Mouse (Mus musculus) midbrain, embryonic 16.5 days (tissue): ENCODE results near the gene Fam71a. TPM values are rescaled to one million over a fixed set of nuclear protein-coding genes. Genes with fewer than 3 reads are reported as not detected.

ENCODE experiments used
- ATAC-seq: fragments of 200-750 bp; cut with Nextera tagmentation; 2 replicates; pipeline ENCODE4 v1.8.0; 2017; ENCODE audit warnings: moderate TSS enrichment
- H3K27ac ChIP-seq: fragments of 300-500 bp; sonication (generic); 2 replicates; pipeline ENCODE4 v1.5.1; 2014; ENCODE audit warnings: mild to moderate bottlenecking, low read length, mixed read lengths
- H3K27me3 ChIP-seq: fragments of 300-500 bp; sonication (generic); 2 replicates; pipeline ENCODE4 v1.6.1; 2014; ENCODE audit warnings: low read depth, low read length, mixed read lengths; ENCODE audit not compliant: control insufficient read depth, insufficient read depth
- H3K36me3 ChIP-seq: fragments of 300-500 bp; sonication (generic); 2 replicates; pipeline ENCODE4 v1.6.1; 2014; ENCODE audit warnings: mild to moderate bottlenecking, low read length, moderate library complexity, mixed read lengths; ENCODE audit not compliant: control insufficient read depth, insufficient read depth
- H3K4me1 ChIP-seq: fragments of 300-500 bp; sonication (generic); 2 replicates; pipeline ENCODE4 v1.6.1; 2014; ENCODE audit warnings: mild to moderate bottlenecking, low read length, mixed read lengths; ENCODE audit not compliant: control insufficient read depth, insufficient read depth
- H3K4me2 ChIP-seq: fragments of 300-500 bp; sonication (generic); 2 replicates; pipeline ENCODE4 v1.6.1; 2014; ENCODE audit warnings: mild to moderate bottlenecking, low read length, mixed read lengths
- H3K4me3 ChIP-seq: fragments of 300-500 bp; sonication (generic); 2 replicates; pipeline ENCODE4 v1.5.1; 2014; ENCODE audit warnings: low read depth, mild to moderate bottlenecking, low read length, moderate library complexity, mixed read lengths
- H3K9ac ChIP-seq: fragments of 300-500 bp; sonication (generic); 2 replicates; pipeline ENCODE4 v1.6.1; 2014; ENCODE audit warnings: low read depth, low read length, mixed read lengths
- H3K9me3 ChIP-seq: fragments of 300-500 bp; sonication (generic); replicated peaks from 2 replicates; pipeline ENCODE4 v1.6.1; 2014; ENCODE audit warnings: mild to moderate bottlenecking, low read length, mixed read lengths; ENCODE audit not compliant: control insufficient read depth, poor library complexity, severe bottlenecking
- WGBS: fragments of 180-500 bp; shearing (Covaris S2); extraction: QIAGEN DNeasy Blood & Tissue Kit; methylation state at CpG from one replicate; pipeline ENCODE4 v1.1.7; 2014; 5-methylcytosine and 5-hydroxymethylcytosine counted together
- polyA plus RNA-seq: library from polyadenylated mRNA; unstranded; fragments of >200 nt; fragmentation: Nextera tagmentation; extraction: Ambion mirVana; gene quantifications from 2 replicates; pipeline ENCODE4 v1.2.1, GENCODE M21; 2015

The Fam71a gene
- polyA plus RNA-seq, 1 experiment from 2014 or later: not detected

DNA sequence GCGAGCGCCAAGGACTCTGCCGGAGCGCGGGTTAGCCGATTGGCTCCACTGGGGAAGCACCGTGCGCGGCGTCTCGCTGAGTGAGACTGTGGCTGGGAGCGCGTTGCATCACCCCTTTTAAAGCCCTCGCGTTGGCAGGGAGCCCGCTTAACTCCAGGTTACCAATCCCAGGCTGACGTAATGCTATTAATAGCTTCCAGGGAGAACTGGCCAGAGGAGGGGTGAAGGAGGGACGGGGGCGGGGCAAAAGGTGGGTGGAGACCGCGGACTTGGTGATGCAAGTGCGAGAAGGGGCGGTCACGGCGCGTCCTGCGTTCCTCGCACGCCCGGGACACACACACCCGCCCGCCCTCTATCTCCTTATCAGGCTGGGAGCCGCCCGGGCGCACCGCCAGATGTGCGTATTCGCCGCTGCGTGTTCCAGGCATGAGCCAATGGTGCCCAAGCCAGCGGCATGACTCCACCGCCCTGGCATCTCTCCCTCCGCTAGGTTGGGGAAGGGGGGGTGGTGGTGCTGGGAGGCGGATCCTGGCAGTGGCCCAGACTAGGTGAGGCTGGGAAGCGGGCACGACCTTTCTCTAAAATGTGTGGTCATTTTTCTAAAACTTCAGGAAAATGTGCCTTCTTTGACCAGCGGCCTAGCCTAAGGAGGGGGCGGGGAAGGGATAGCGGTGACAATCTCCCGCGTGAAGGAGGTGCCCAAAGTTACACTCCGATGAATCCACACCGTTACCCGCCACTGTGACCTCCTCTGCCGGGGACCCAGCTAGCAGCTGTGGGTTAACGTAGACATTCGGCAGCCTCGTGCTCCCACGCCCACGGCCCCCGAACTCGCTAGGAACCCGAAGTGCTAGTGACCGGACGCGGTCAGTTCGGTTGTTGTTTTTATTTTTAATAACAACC is 18.8 kb upstream of the Fam71a start:
- Histone ChIP-seq H3K27ac (no peak overlapping the region), H3K4me3 (peak overlapping the region; percentile 59), H3K36me3 (no peaks in the 10 kb centered on the region), H3K4me1 (peaks cover 35% of the 10 kb centered on the region), H3K9ac (peak overlapping the region; percentile 63), H3K4me2 (peak overlapping the region; percentile 98), H3K9me3 (no peaks in the 10 kb centered on the region), H3K27me3 (peaks cover 49% of the 10 kb centered on the region)
- peak; percentile 89 for ATAC-seq
- under 1% methylated on average over 67 of the region's 67 CpGs for WGBS

DNA sequence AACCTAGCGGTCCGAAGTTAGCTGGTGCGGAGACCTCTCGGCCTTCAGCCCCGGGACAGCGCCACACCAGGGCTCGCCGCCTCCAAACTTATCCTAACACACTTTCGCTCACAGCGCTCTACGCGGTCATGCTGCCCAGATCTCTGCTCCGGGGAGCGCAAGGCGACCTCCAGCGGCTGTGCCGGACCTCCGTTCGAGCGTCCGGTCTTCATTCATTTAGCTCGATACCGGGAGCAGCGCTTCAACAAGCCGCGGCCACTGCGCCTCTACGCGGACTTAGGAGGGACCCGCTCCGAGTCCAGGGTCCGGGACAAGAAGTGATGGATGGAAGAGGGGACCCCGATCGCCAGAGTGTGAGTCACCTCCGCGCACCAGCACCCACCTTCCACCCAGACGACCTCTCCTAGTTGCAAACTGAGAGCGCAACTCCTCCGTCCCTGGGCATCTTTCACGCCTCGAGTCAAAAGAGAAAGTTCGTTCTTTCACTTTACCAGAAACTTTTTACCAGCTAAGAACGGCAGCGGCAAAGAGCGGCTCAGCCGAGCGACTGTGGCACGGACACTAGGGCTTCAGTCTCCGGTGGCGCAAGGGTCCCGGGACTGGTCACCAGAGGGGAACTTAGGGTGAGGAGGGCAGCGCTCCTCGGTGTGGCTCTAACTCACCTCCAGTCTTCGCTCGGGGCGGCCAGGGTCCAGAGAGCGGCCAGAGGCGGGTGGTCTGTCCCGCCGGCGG is 18.0 kb upstream of the Fam71a start:
- Histone ChIP-seq H3K36me3 (no peaks in the 10 kb centered on the region), H3K9ac (peak overlapping the region; percentile 63), H3K4me2 (peak overlapping the region; percentile 98), H3K27me3 (peaks cover 49% of the 10 kb centered on the region), H3K27ac (no peak overlapping the region), H3K4me1 (peaks cover 35% of the 10 kb centered on the region), H3K4me3 (peak overlapping the region; percentile 59), H3K9me3 (no peaks in the 10 kb centered on the region)
- WGBS: under 1% methylated on average over 58 of the region's 61 CpGs
- ATAC-seq: peak; percentile 30; the same call in 1 of the 2 replicates

- H3K4me3 ChIP-seq: no peak overlapping the region
- no peaks in the 10 kb centered on the region for H3K36me3 ChIP-seq
- H3K9me3 ChIP-seq: no peaks in the 10 kb centered on the region
- H3K4me2 ChIP-seq: peak overlapping the region; percentile 98; the same call in 1 of the 2 replicates
- no peak overlapping the region for H3K9ac ChIP-seq
- 50% methylated on average over 12 of the region's 12 CpGs for WGBS
- no peak overlapping the region for H3K27ac ChIP-seq
- no peak for ATAC-seq
- H3K27me3 ChIP-seq: peaks cover 40% of the 10 kb centered on the region
- H3K4me1 ChIP-seq: peaks cover 35% of the 10 kb centered on the region
Observed at GRCm38 (mm10) chr1:191181469-191182259, 17.0 kb upstream of the Fam71a start.

- Histone ChIP-seq H3K4me3 (no peak overlapping the region), H3K27me3 (peaks cover 36% of the 10 kb centered on the region), H3K9ac (no peak overlapping the region), H3K4me1 (peaks cover 26% of the 10 kb centered on the region), H3K9me3 (no peaks in the 10 kb centered on the region), H3K27ac (no peak overlapping the region), H3K4me2 (no peak overlapping the region), H3K36me3 (no peaks in the 10 kb centered on the region)
- no peak for ATAC-seq
- 83% methylated on average over 4 of the region's 4 CpGs for WGBS
Observed at GRCm38 (mm10) chr1:191180397-191180796, 15.8 kb upstream of the Fam71a start.

DNA sequence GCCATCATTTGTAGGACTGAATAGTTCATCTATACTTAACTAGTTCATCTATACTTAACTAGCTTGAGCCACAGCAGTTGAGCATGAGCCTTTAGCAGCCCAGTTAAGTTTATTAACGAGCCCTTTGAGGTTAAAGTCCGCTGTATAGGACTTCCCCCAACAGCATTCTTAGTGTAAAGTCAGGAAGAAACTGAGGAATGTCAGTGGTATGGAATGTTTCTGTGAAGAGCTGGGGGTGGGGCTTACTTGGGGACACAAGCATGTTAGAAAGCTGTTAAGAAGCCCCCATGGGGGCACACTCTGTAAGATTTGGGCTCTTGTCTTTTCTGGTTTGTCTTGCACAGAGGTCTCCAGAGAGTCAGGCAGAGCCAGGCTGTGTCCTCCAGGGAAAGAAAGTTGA is 15.2 kb upstream of the Fam71a start:
- no peak overlapping the region for H3K27ac ChIP-seq
- no peak overlapping the region for H3K4me3 ChIP-seq
- no peak for ATAC-seq
- H3K9me3 ChIP-seq: no peaks in the 10 kb centered on the region
- H3K4me1 ChIP-seq: peaks cover 21% of the 10 kb centered on the region
- H3K9ac ChIP-seq: no peak overlapping the region
- 44% methylated on average over 2 of the region's 2 CpGs for WGBS
- H3K36me3 ChIP-seq: no peaks in the 10 kb centered on the region
- no peak overlapping the region for H3K4me2 ChIP-seq
- H3K27me3 ChIP-seq: peaks cover 36% of the 10 kb centered on the region

GRCm38 (mm10) chr1:191178511-191179188 is 14.0 kb upstream of the Fam71a start:
- WGBS: 40% methylated on average over 15 of the region's 15 CpGs
- H3K4me1 ChIP-seq: peaks cover 9% of the 10 kb centered on the region

DNA sequence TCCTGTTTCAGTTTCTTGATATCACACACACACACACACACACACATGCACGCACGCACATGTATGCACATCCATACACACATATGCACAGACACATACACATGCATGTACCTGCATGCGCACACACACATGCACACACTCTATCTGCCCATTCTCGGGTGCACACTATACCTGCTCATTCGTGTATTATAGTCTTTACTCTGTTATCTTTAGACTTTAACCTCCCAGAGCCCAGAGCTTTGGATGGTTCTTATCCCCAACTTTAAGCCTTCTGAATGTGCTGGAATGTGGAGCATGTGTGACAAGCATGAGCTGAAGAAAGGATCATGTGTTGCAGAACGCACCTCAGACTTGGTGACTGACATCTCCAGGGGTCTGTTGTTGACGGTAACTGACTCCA is 12.3 kb upstream of the Fam71a start:
- H3K36me3 ChIP-seq: no peaks in the 10 kb centered on the region
- no peak for ATAC-seq
- WGBS: 80% methylated on average over 7 of the region's 7 CpGs
- no peak overlapping the region for H3K9ac ChIP-seq
- no peak overlapping the region for H3K4me3 ChIP-seq
- H3K27me3 ChIP-seq: peaks cover 16% of the 10 kb centered on the region
- no peak overlapping the region for H3K27ac ChIP-seq
- no peak overlapping the region for H3K4me2 ChIP-seq
- H3K4me1 ChIP-seq: no peaks in the 10 kb centered on the region
- H3K9me3 ChIP-seq: no peaks in the 10 kb centered on the region

More at GRCm38 (mm10) chr1:191178511-191179188, 14.0 kb upstream of the Fam71a start:
- Histone ChIP-seq H3K9me3 (no peaks in the 10 kb centered on the region), H3K36me3 (no peaks in the 10 kb centered on the region), H3K4me2 (no peak overlapping the region), H3K27me3 (peaks cover 25% of the 10 kb centered on the region), H3K4me3 (no peak overlapping the region), H3K27ac (no peak overlapping the region), H3K9ac (no peak overlapping the region)
- ATAC-seq: no peak

DNA sequence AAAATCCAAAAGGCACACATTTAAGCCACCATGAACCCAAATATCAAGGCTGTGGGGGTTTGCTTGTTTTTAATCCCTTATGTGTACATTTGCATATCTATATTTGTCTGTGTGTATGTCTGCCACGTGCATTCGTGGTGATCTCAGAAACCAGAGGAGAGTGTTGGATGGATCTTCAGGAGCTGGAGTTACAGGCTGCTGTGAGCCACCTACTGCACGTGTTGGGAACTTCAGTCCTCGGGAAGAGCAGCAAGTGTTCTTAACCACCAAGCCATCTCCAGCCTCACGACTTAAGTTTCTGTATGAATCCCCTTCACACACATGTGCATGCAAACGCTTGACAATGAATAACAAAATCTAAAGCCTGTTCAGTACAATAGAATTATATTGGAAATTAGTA is 7.9 kb upstream of the Fam71a start:
- ATAC-seq: no peak
- WGBS: 10% methylated on average over 6 of the region's 6 CpGs
- H3K36me3 ChIP-seq: no peaks in the 10 kb centered on the region
- no peaks in the 10 kb centered on the region for H3K4me1 ChIP-seq
- no peak overlapping the region for H3K27ac ChIP-seq
- no peak overlapping the region for H3K4me2 ChIP-seq
- H3K27me3 ChIP-seq: no peaks in the 10 kb centered on the region
- no peaks in the 10 kb centered on the region for H3K9me3 ChIP-seq
- H3K9ac ChIP-seq: no peak overlapping the region
- H3K4me3 ChIP-seq: no peak overlapping the region
